Mouse (Mus musculus) E14TG2a.4 (cell line): Measurements from ENCODE around the gene Dscam.

ENCODE experiments used
- CTCF ChIP-seq: conservative IDR thresholded peaks from 2 replicates; pipeline ENCODE4 v1.5.1; 2014; ENCODE audit warnings: low read length
- NANOG ChIP-seq: IDR thresholded peaks from 2 replicates; pipeline ENCODE4 v1.6.1; 2014; ENCODE audit warnings: borderline replicate concordance, low read length, mixed read lengths
- POU5F1 ChIP-seq: IDR thresholded peaks from 2 replicates; pipeline ENCODE4 v1.6.1; 2014; ENCODE audit warnings: low read length, borderline replicate concordance

DNA sequence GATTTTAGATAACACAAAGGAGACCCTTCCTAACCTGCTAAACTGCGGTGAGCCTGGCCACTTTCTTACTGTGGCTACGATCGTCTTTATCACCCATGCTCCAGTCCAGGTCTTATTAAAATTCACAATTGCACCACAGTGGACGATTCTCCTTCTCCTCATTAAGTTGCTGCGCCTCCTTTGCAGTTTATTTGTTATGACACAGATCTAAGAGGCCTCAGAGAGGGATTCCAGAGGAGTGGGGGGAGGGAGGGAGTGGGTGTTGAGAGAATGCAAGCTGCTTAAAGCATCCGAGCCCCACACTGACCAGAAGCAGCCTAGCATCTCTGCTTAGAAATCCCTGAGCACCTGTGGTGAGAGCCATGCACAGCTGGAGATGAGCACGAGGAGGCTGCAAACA is 413.6 kb downstream of the Dscam start:
- TF ChIP-seq CTCF, result no peak
- no peak for TF ChIP-seq POU5F1
- no peak for TF ChIP-seq NANOG
